ENCODE assay signal across 18 mouse cellular contexts in the genomic region with DNA sequence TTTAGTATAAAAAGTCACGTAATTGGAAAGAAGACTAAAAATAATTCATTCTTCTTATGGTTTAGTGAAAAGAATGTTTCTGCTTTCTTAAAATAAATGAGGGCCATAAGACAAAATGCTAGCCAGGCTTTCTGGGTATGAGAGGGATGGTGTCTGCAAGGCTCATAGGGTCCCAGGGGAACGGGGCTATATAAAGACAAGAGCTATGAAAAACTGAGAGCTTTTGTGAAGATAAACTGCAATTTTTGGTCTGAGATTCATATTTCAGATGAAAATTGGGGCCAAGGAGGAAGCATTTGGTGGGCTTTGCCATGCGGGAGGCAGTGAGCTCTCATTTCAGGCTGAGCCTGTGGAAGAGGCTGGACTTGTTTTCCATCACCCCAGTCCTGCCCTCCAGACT.
A peak's percentile ranks its signal among the peaks of the same experiment; 100 is the strongest.
DNase-seq lines count a peak whose midpoint lies in the region; ATAC-seq lines count a peak whose summit lies in the region.
"Had no signal": no experiment of that assay in that cellular context is flagged by ENCODE, and none has a peak within 500 bp of the region (broad histone marks: within the 10 kb centered on the region; RNA-seq: fewer than 3 reads in every experiment).

No protein-coding gene starts in this region.

- ATAC-seq in heart, embryonic 11.5 days (replicated peaks; ENCODE audit: insufficient number of reproducible peaks, low FRiP score, low TSS enrichment): no peak
- no peak for ATAC-seq in midbrain, embryonic 11.5 days (ENCODE audit: low FRiP score)
- no peak for ATAC-seq in midbrain, embryonic 16.5 days
- no peak for ATAC-seq in embryonic facial prominence, embryonic 15.5 days (ENCODE audit: insufficient number of reproducible peaks, low FRiP score, low TSS enrichment, low read depth)
- ATAC-seq in neural tube, embryonic 15.5 days (ENCODE audit: low FRiP score): no peak
- ATAC-seq: forebrain, embryonic 13.5 days; forebrain, postnatal 0 days; hindbrain, postnatal 0 days had no signal

- no peak overlapping the region for H3K9ac ChIP-seq in heart, embryonic 11.5 days (ENCODE audit: low read depth, low read length)
- no peak overlapping the region for H3K9ac ChIP-seq in midbrain, embryonic 11.5 days (ENCODE audit: low read length)
- H3K9ac ChIP-seq in midbrain, embryonic 16.5 days (ENCODE audit: low read depth, low read length): no peak overlapping the region
- H3K9ac ChIP-seq in embryonic facial prominence, embryonic 15.5 days: no peak overlapping the region
- H3K9ac ChIP-seq in neural tube, embryonic 15.5 days (replicated peaks): no peak overlapping the region
- H3K9ac ChIP-seq: forebrain, embryonic 13.5 days; forebrain, postnatal 0 days; hindbrain, embryonic 13.5 days had no signal

- H3K27ac ChIP-seq in heart, embryonic 11.5 days (ENCODE audit: low read depth, low read length): no peak overlapping the region
- no peak overlapping the region for H3K27ac ChIP-seq in midbrain, embryonic 11.5 days (ENCODE audit: low read depth, low read length)
- no peak overlapping the region for H3K27ac ChIP-seq in midbrain, embryonic 16.5 days (ENCODE audit: low read length)
- H3K27ac ChIP-seq in embryonic facial prominence, embryonic 15.5 days (replicated peaks): 0 out of 2 replicates have a peak overlapping the region, but pooled peaks have one; percentile 2
- no peak overlapping the region for H3K27ac ChIP-seq in neural tube, embryonic 15.5 days (replicated peaks)
- H3K27ac ChIP-seq: forebrain, embryonic 13.5 days; hindbrain, embryonic 13.5 days; hindbrain, postnatal 0 days had no signal

- no peaks in the 10 kb centered on the region; the same call in 1 of the 2 replicates for H3K4me1 ChIP-seq in heart, embryonic 11.5 days (ENCODE audit: control insufficient read depth, insufficient read depth, low read length)
- no peaks in the 10 kb centered on the region for H3K4me1 ChIP-seq in midbrain, embryonic 11.5 days (ENCODE audit: control insufficient read depth, insufficient read depth, low read length)
- H3K4me1 ChIP-seq in midbrain, embryonic 16.5 days (ENCODE audit: control insufficient read depth, insufficient read depth, low read length): no peaks in the 10 kb centered on the region
- peaks cover 3% of the 10 kb centered on the region; the same call in 1 of the 2 replicates for H3K4me1 ChIP-seq in embryonic facial prominence, embryonic 15.5 days
- H3K4me1 ChIP-seq in neural tube, embryonic 15.5 days: no peaks in the 10 kb centered on the region
- H3K4me1 ChIP-seq: forebrain, embryonic 13.5 days; hindbrain, embryonic 13.5 days had no signal

- no peaks in the 10 kb centered on the region for H3K36me3 ChIP-seq in heart, embryonic 11.5 days (ENCODE audit: control insufficient read depth, insufficient read depth, low read length)
- H3K36me3 ChIP-seq in midbrain, embryonic 11.5 days (ENCODE audit: control insufficient read depth, insufficient read depth, low read length): no peaks in the 10 kb centered on the region
- no peaks in the 10 kb centered on the region for H3K36me3 ChIP-seq in midbrain, embryonic 16.5 days (ENCODE audit: control insufficient read depth, insufficient read depth, low read length)
- H3K36me3 ChIP-seq in embryonic facial prominence, embryonic 15.5 days: no peaks in the 10 kb centered on the region
- no peaks in the 10 kb centered on the region for H3K36me3 ChIP-seq in neural tube, embryonic 15.5 days
- H3K36me3 ChIP-seq: G1E; hindbrain, embryonic 13.5 days had no signal

- no peak overlapping the region for H3K4me2 ChIP-seq in heart, embryonic 11.5 days
- no peak overlapping the region for H3K4me2 ChIP-seq in midbrain, embryonic 11.5 days
- H3K4me2 ChIP-seq in midbrain, embryonic 16.5 days (ENCODE audit: low read length): no peak overlapping the region
- H3K4me2 ChIP-seq in embryonic facial prominence, embryonic 15.5 days (replicated peaks): no peak overlapping the region
- no peak overlapping the region for H3K4me2 ChIP-seq in neural tube, embryonic 15.5 days
- H3K4me2 ChIP-seq: forebrain, embryonic 13.5 days; hindbrain, embryonic 13.5 days had no signal

- 86% methylated on average over 3 of the region's 3 CpGs for WGBS in heart, embryonic 11.5 days (ENCODE audit: insufficient replicate concordance)
- 92% methylated on average over 3 of the region's 3 CpGs for WGBS in midbrain, embryonic 11.5 days
- 94% methylated on average over 3 of the region's 3 CpGs for WGBS in midbrain, embryonic 16.5 days
- 43% methylated on average over 3 of the region's 3 CpGs for WGBS in embryonic facial prominence, embryonic 15.5 days
- 92% methylated on average over 3 of the region's 3 CpGs for WGBS in neural tube, embryonic 15.5 days

- no peak overlapping the region for H3K4me3 ChIP-seq in heart, embryonic 11.5 days (ENCODE audit: low read depth, low read length)
- no peak overlapping the region for H3K4me3 ChIP-seq in midbrain, embryonic 11.5 days (ENCODE audit: low read depth, low read length)
- H3K4me3 ChIP-seq in midbrain, embryonic 16.5 days (ENCODE audit: low read depth, low read length): no peak overlapping the region
- no peak overlapping the region for H3K4me3 ChIP-seq in embryonic facial prominence, embryonic 15.5 days (replicated peaks)
- no peak overlapping the region for H3K4me3 ChIP-seq in neural tube, embryonic 15.5 days (replicated peaks)
- H3K4me3 ChIP-seq: forebrain, embryonic 13.5 days; hindbrain, embryonic 13.5 days had no signal

- peak; percentile 9 to 10 for DNase-seq in heart, adult 18-20 months
- DNase-seq in midbrain, embryonic 11.5 days (ENCODE audit: low spot score, missing footprints): peak; percentile 81
- DNase-seq in adrenal gland, postnatal 14 days: no peak
- DNase-seq: adrenal gland, adult 8-10 months; cerebellum, adult 11-12 months; cerebellum, adult 9-10 months; cerebellum, postnatal 25 days; forebrain, postnatal 0 days; gastrocnemius, postnatal 36 days; kidney, adult 11 months had no signal

- no peaks in the 10 kb centered on the region for H3K9me3 ChIP-seq in heart, embryonic 11.5 days (replicated peaks; ENCODE audit: control insufficient read depth, low read length)
- H3K9me3 ChIP-seq in midbrain, embryonic 11.5 days (ENCODE audit: control insufficient read depth, low read length): no peaks in the 10 kb centered on the region
- H3K9me3 ChIP-seq in midbrain, embryonic 16.5 days (replicated peaks; ENCODE audit: control insufficient read depth, low read length, poor library complexity, severe bottlenecking): no peaks in the 10 kb centered on the region
- no peaks in the 10 kb centered on the region for H3K9me3 ChIP-seq in embryonic facial prominence, embryonic 15.5 days (replicated peaks)
- no peaks in the 10 kb centered on the region for H3K9me3 ChIP-seq in neural tube, embryonic 15.5 days (replicated peaks)
- H3K9me3 ChIP-seq: forebrain, embryonic 13.5 days; G1E; hindbrain, embryonic 13.5 days had no signal

- no peaks in the 10 kb centered on the region for H3K27me3 ChIP-seq in heart, embryonic 11.5 days (ENCODE audit: control insufficient read depth, insufficient read depth, low read length)
- no peaks in the 10 kb centered on the region for H3K27me3 ChIP-seq in midbrain, embryonic 11.5 days (ENCODE audit: control insufficient read depth, insufficient read depth, low read length)
- H3K27me3 ChIP-seq in midbrain, embryonic 16.5 days (ENCODE audit: control insufficient read depth, insufficient read depth, low read depth, low read length): no peaks in the 10 kb centered on the region
- H3K27me3 ChIP-seq in embryonic facial prominence, embryonic 15.5 days: no peaks in the 10 kb centered on the region
- H3K27me3 ChIP-seq in neural tube, embryonic 15.5 days (replicated peaks): no peaks in the 10 kb centered on the region
- H3K27me3 ChIP-seq: forebrain, embryonic 13.5 days; hindbrain, embryonic 13.5 days had no signal
